Mouse (Mus musculus) liver (tissue): ENCODE data around the gene Polr3c.
"Not testable (repeated sequence)": the region's sequence is repeated elsewhere in the genome, so short reads cannot be mapped to it uniquely, and the experiment has no call there.

Experiments
- DNase-seq: peaks from one replicate; pipeline ENCODE4 v3.0.0-alpha.2; 2020; ENCODE audit warnings: mixed read lengths

Polr3c gene

GRCm38 (mm10) chr3:96727343-96727827 lies at the start of gene Polr3c, which contains the start of gene Rnf115:
Gene Polr3c, minus strand, starts transcription at chr3:96727628.
Gene Rnf115, plus strand, starts transcription at chr3:96727664.
- peak; percentile 98 for DNase-seq

- DNase-seq: peak; percentile 26
Measured at GRCm38 (mm10) chr3:96777120-96777519, 49.7 kb upstream of the Polr3c start.

GRCm38 (mm10) chr3:96772949-96773348 lies 45.5 kb upstream of the Polr3c start:
- DNase-seq: peak; percentile 4

- no peak for DNase-seq
Measured at GRCm38 (mm10) chr3:96769971-96770370, 42.5 kb upstream of the Polr3c start.

- no peak for DNase-seq
Measured at GRCm38 (mm10) chr3:96764528-96764927, 37.1 kb upstream of the Polr3c start.

GRCm38 (mm10) chr3:96759695-96760094 lies 32.3 kb upstream of the Polr3c start:
- no peak for DNase-seq

- no peak for DNase-seq
Measured at GRCm38 (mm10) chr3:96757691-96758090, 30.3 kb upstream of the Polr3c start.

GRCm38 (mm10) chr3:96755935-96756334 lies 28.5 kb upstream of the Polr3c start:
- no peak for DNase-seq

- no peak for DNase-seq
Measured at GRCm38 (mm10) chr3:96746829-96747228, 19.4 kb upstream of the Polr3c start.

- no peak for DNase-seq
Measured at GRCm38 (mm10) chr3:96744348-96744747, 16.9 kb upstream of the Polr3c start.

- DNase-seq: not testable (repeated sequence)
Measured at GRCm38 (mm10) chr3:96740279-96740678, 12.9 kb upstream of the Polr3c start.

- DNase-seq: no peak
Measured at GRCm38 (mm10) chr3:96737995-96738394, 10.6 kb upstream of the Polr3c start.

GRCm38 (mm10) chr3:96737013-96737740 lies 9.7 kb upstream of the Polr3c start:
- no peak for DNase-seq

GRCm38 (mm10) chr3:96735200-96735599 lies 7.8 kb upstream of the Polr3c start:
- DNase-seq: no peak

GRCm38 (mm10) chr3:96733984-96734383 lies 6.6 kb upstream of the Polr3c start:
- no peak for DNase-seq

- DNase-seq: no peak
Measured at GRCm38 (mm10) chr3:96730785-96731184, 3.4 kb upstream of the Polr3c start.

GRCm38 (mm10) chr3:96729403-96729784 lies 2.0 kb upstream of the Polr3c start:
- no peak for DNase-seq

- DNase-seq: no peak
Measured at GRCm38 (mm10) chr3:96728634-96729402, 1.4 kb upstream of the Polr3c start.

GRCm38 (mm10) chr3:96727828-96728633 lies 603 bp upstream of the Polr3c start:
- no peak for DNase-seq

GRCm38 (mm10) chr3:96719173-96719572 lies 8.3 kb downstream of the Polr3c start:
- peak; percentile 50 for DNase-seq

GRCm38 (mm10) chr3:96715854-96716253 lies 11.6 kb downstream of the Polr3c start:
- no peak for DNase-seq

GRCm38 (mm10) chr3:96714286-96714685 lies 13.1 kb downstream of the Polr3c start:
- DNase-seq: no peak

- DNase-seq: no peak
Measured at GRCm38 (mm10) chr3:96708684-96709064, 18.8 kb downstream of the Polr3c start.
